Comparison of ENCODE assay signal across 8 mouse cellular contexts in genomic region chr11:109068371-109069325, GRCm38 (mm10).
DNase-seq lines count a peak whose midpoint lies in the region; ATAC-seq and TF ChIP-seq lines count a peak whose summit lies in the region.

No protein-coding gene starts in this region.

- H3K9ac ChIP-seq in limb, embryonic 13.5 days = no peak overlapping the region
- H3K9ac ChIP-seq in neural tube, embryonic 15.5 days (replicated peaks) = no peak overlapping the region

- DNase-seq in lung, adult 18-20 months = peak; percentile 7 to 14
- no peak for DNase-seq in lung, postnatal 25 days (ENCODE audit: low spot score)
- DNase-seq in cerebellum, adult 2 months = peak in 1 of 2 experiments; percentile 66
- DNase-seq in forelimb bud, embryonic 11.5 days (ENCODE audit: low read depth, low spot score) = peak; percentile 27
- no peak for DNase-seq in left cerebral cortex, postnatal 25 days (ENCODE audit: low spot score in 2 of 2)
- no peak for DNase-seq in natural killer cell, adult 2 months (ENCODE audit: low spot score in 2 of 2)

- H3K9me3 ChIP-seq in limb, embryonic 13.5 days = no peaks in the 10 kb centered on the region; the same call in 1 of the 2 replicates
- H3K9me3 ChIP-seq in neural tube, embryonic 15.5 days (replicated peaks) = no peaks in the 10 kb centered on the region

- intact Hi-C loops in left cerebral cortex, postnatal 25 days (cut with DNase I) = no loop called here

- TF ChIP-seq POLR2A in cerebellum, adult 2 months (IDR thresholded peaks at IDR 0.05; ENCODE audit: borderline replicate concordance, insufficient read depth, low read length) = no peak

- TF ChIP-seq CTCF in cerebellum, adult 2 months (IDR thresholded peaks at IDR 0.05; ENCODE audit: borderline replicate concordance, insufficient read depth, low read depth, low read length) = no peak

- peak overlapping the region; percentile 29; the same call in 1 of the 2 replicates for H3K27ac ChIP-seq in cerebellum, adult 2 months (ENCODE audit: insufficient read depth, low read length)
- H3K27ac ChIP-seq in limb, embryonic 13.5 days = no peak overlapping the region
- peak overlapping the region; percentile 66 for H3K27ac ChIP-seq in neural tube, embryonic 15.5 days (replicated peaks)

- H3K36me3 ChIP-seq in limb, embryonic 13.5 days = no peaks in the 10 kb centered on the region
- H3K36me3 ChIP-seq in neural tube, embryonic 15.5 days = no peaks in the 10 kb centered on the region

- peaks cover 10% of the 10 kb centered on the region for H3K4me1 ChIP-seq in cerebellum, adult 2 months (ENCODE audit: control insufficient read depth, insufficient read depth, low read length)
- H3K4me1 ChIP-seq in limb, embryonic 13.5 days = peaks cover 30% of the 10 kb centered on the region
- H3K4me1 ChIP-seq in neural tube, embryonic 15.5 days = peaks cover 29% of the 10 kb centered on the region

- H3K27me3 ChIP-seq in cerebellum, adult 2 months (ENCODE audit: control insufficient read depth, insufficient read depth, low read length) = no peaks in the 10 kb centered on the region
- H3K27me3 ChIP-seq in limb, embryonic 13.5 days = peaks cover 26% of the 10 kb centered on the region
- no peaks in the 10 kb centered on the region for H3K27me3 ChIP-seq in neural tube, embryonic 15.5 days (replicated peaks)

- H3K4me2 ChIP-seq in limb, embryonic 13.5 days (replicated peaks) = peak overlapping the region; percentile 32
- H3K4me2 ChIP-seq in neural tube, embryonic 15.5 days = peak overlapping the region; percentile 13; the same call in 1 of the 2 replicates

- peak; percentile 40; the same call in 1 of the 2 replicates for ATAC-seq in limb, embryonic 13.5 days (ENCODE audit: low FRiP score, low read depth)
- ATAC-seq in neural tube, embryonic 15.5 days (ENCODE audit: low FRiP score) = peak; percentile 89

- WGBS in cerebellum, adult 2 months = 44% methylated on average over 22 of the region's 22 CpGs
- 12% methylated on average over 22 of the region's 22 CpGs for WGBS in limb, embryonic 13.5 days
- WGBS in neural tube, embryonic 15.5 days = 7% methylated on average over 22 of the region's 22 CpGs

- no peak overlapping the region for H3K4me3 ChIP-seq in cerebellum, adult 2 months (replicated peaks; ENCODE audit: insufficient read depth, low read depth, low read length)
- H3K4me3 ChIP-seq in limb, embryonic 13.5 days = no peak overlapping the region
- H3K4me3 ChIP-seq in neural tube, embryonic 15.5 days (replicated peaks) = no peak overlapping the region

Comparison
In these comparisons a context has a peak if more than half of its experiments do, and no peak if none do; other contexts are left out.
1. DNase-seq: peak in lung, adult 18-20 months (2 of 2) and forelimb bud, embryonic 11.5 days (single experiment); none in lung, postnatal 25 days (single experiment), left cerebral cortex, postnatal 25 days (0 of 2) and natural killer cell, adult 2 months (0 of 2).